29 mouse cellular contexts compared by ENCODE assay signal in the genomic region with DNA sequence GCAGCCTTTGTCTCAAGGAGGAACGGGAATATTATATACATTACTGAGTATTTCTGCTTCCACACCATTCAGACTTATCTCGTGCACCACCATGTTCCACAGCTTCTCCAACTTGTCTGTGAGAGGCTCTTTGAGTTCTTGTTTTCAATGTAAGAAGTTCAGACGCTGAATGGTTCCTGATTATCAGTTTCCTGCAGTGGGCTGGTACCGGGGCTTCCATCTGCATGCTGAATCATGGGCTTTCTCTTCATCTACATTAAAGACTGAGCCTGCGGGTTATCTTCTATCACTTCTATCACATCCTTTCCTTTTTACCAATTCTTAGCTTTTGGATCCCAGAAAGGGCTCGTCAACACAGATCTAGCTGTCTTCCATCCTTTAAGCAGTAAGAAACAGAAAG. TPM values are rescaled to one million over a fixed set of nuclear protein-coding genes. Genes with fewer than 3 reads are reported as not detected.
DNase-seq lines count a peak whose midpoint lies in the region; ATAC-seq lines count a peak whose summit lies in the region.
"Had no signal": no experiment of that assay in that cellular context is flagged by ENCODE, and none has a peak within 500 bp of the region (broad histone marks: within the 10 kb centered on the region; RNA-seq: fewer than 3 reads in every experiment).

No protein-coding gene starts in this region.

- H3K27ac ChIP-seq in liver, embryonic 12.5 days, result peak overlapping the region; percentile 79
- H3K27ac ChIP-seq: embryonic facial prominence, embryonic 13.5 days; gastrocnemius, adult 2 months; kidney, embryonic 15.5 days; left cerebral cortex, adult 2 months; limb, embryonic 15.5 days; midbrain, embryonic 12.5 days; neural tube, embryonic 15.5 days; stomach, embryonic 15.5 days had no signal

- H3K36me3 ChIP-seq in liver, embryonic 12.5 days, result no peaks in the 10 kb centered on the region
- H3K36me3 ChIP-seq: embryonic facial prominence, embryonic 13.5 days; kidney, embryonic 15.5 days; limb, embryonic 15.5 days; midbrain, embryonic 12.5 days; neural tube, embryonic 15.5 days; stomach, embryonic 15.5 days had no signal

- DNase-seq in MEL-GATA-1-ER (ENCODE audit: extremely low read depth, low read depth), result peak; percentile 93
- no peak for DNase-seq in left cerebral cortex, postnatal 25 days (ENCODE audit: low spot score in 2 of 2)
- no peak for DNase-seq in ovary, postnatal 10 days (ENCODE audit: low spot score)
- DNase-seq in urinary bladder, postnatal 36 days (ENCODE audit: low spot score in 2 of 2), result no peak
- DNase-seq: adrenal gland, postnatal 36 days; cerebellum, adult 18-20 months; cerebellum, postnatal 14 days; gastrocnemius, adult 2 months; kidney, postnatal 36 days; left cerebral cortex, postnatal 4 days; lung, postnatal 4 days had no signal

- peaks cover 7% of the 10 kb centered on the region; the same call in 1 of the 2 replicates for H3K9me3 ChIP-seq in liver, embryonic 12.5 days (replicated peaks)
- H3K9me3 ChIP-seq: embryonic facial prominence, embryonic 13.5 days; kidney, embryonic 15.5 days; limb, embryonic 15.5 days; midbrain, embryonic 12.5 days; neural tube, embryonic 15.5 days; stomach, embryonic 15.5 days had no signal

- 22% methylated on average over 6 of the region's 6 CpGs for WGBS in liver, embryonic 12.5 days (ENCODE audit: insufficient replicate concordance)

- peak; percentile 85 for ATAC-seq in common myeloid progenitor, adult 5-6 weeks (replicated peaks; ENCODE audit: low read depth, poor library complexity, severe bottlenecking)
- peak; percentile 75 for ATAC-seq in liver, embryonic 12.5 days
- peak; percentile 78 for ATAC-seq in megakaryocyte progenitor cell, adult 5-6 weeks (replicated peaks; ENCODE audit: poor library complexity)
- ATAC-seq: forebrain, embryonic 14.5 days; intestine, postnatal 0 days had no signal

- intact Hi-C loops in left cerebral cortex, postnatal 25 days (cut with DNase I), result no loop called here

- no peaks in the 10 kb centered on the region for H3K27me3 ChIP-seq in liver, embryonic 12.5 days (replicated peaks)
- H3K27me3 ChIP-seq: embryonic facial prominence, embryonic 13.5 days; kidney, embryonic 15.5 days; limb, embryonic 15.5 days; midbrain, embryonic 12.5 days; neural tube, embryonic 15.5 days; stomach, embryonic 15.5 days had no signal

- H3K4me1 ChIP-seq in liver, embryonic 12.5 days, result peaks cover 52% of the 10 kb centered on the region
- H3K4me1 ChIP-seq: kidney, embryonic 15.5 days; midbrain, embryonic 12.5 days; neural tube, embryonic 15.5 days; stomach, embryonic 15.5 days had no signal

- peak overlapping the region; percentile 33 for H3K4me2 ChIP-seq in liver, embryonic 12.5 days
- H3K4me2 ChIP-seq: embryonic facial prominence, embryonic 13.5 days; heart, embryonic 11.5 days; kidney, embryonic 15.5 days; limb, embryonic 15.5 days; midbrain, embryonic 12.5 days; neural tube, embryonic 15.5 days; stomach, embryonic 15.5 days had no signal

- no peak overlapping the region for H3K4me3 ChIP-seq in liver, embryonic 12.5 days
- H3K4me3 ChIP-seq: embryonic facial prominence, embryonic 13.5 days; gastrocnemius, adult 2 months; kidney, embryonic 15.5 days; left cerebral cortex, adult 2 months; limb, embryonic 15.5 days; midbrain, embryonic 12.5 days; neural tube, embryonic 15.5 days; stomach, embryonic 15.5 days had no signal

- peak overlapping the region; percentile 34; the same call in 1 of the 2 replicates for H3K9ac ChIP-seq in liver, embryonic 12.5 days
- H3K9ac ChIP-seq: embryonic facial prominence, embryonic 13.5 days; kidney, embryonic 15.5 days; limb, embryonic 15.5 days; midbrain, embryonic 12.5 days; neural tube, embryonic 15.5 days; stomach, embryonic 15.5 days had no signal

RNA-seq across cellular contexts. Expression of gene Ghrhr, which starts 5.3 kb away (rescaled TPM):
- total RNA-seq in common myeloid progenitor, adult 5-6 weeks (2017), result not detected in 2 replicates
- polyA plus RNA-seq in liver, embryonic 12.5 days (2016; fragmentation: Nextera tagmentation; extraction: Ambion mirVana), result not detected in 2 replicates
- total RNA-seq in megakaryocyte progenitor cell, adult 5-6 weeks (2015), result not detected in 2 replicates
- not detected in 2 replicates for total RNA-seq in megakaryocyte progenitor cell, adult 5-6 weeks (2017)
- not detected for total RNA-seq in left cerebral cortex, postnatal 25 days (2021)
- total RNA-seq: adrenal gland, postnatal 36 days; gastrocnemius, adult 2 months; gastrocnemius, postnatal 4 days; layer of hippocampus, adult 8-10 months; left cerebral cortex, adult 2 months; left cerebral cortex, postnatal 4 days had no signal
- polyA plus RNA-seq: C2C12; embryonic facial prominence, embryonic 13.5 days; forebrain, embryonic 14.5 days; heart, embryonic 11.5 days; heart, postnatal 0 days; hindbrain, embryonic 11.5 days; intestine, postnatal 0 days; limb, embryonic 15.5 days; midbrain, embryonic 12.5 days; neural tube, embryonic 15.5 days; stomach, embryonic 15.5 days had no signal

RNA-seq across cellular contexts. Expression of gene Aqp1, which starts 34.6 kb away (rescaled TPM):
- 131 and 152 TPM in 2 replicates for total RNA-seq in common myeloid progenitor, adult 5-6 weeks (2017)
- polyA plus RNA-seq in liver, embryonic 12.5 days (2016; fragmentation: Nextera tagmentation; extraction: Ambion mirVana), result 29.1 and 29.5 TPM in 2 replicates
- 15.4 and 24.8 TPM in 2 replicates for total RNA-seq in megakaryocyte progenitor cell, adult 5-6 weeks (2015)
- total RNA-seq in megakaryocyte progenitor cell, adult 5-6 weeks (2017), result 29.3 and 51.0 TPM in 2 replicates
- total RNA-seq in left cerebral cortex, postnatal 25 days (2021), result 1 to 10 TPM; 1.3 to 2.5 TPM

Comparison
In these comparisons a context has a peak if more than half of its experiments do, and no peak if none do; other contexts are left out.
1. RNA of gene Aqp1, which starts 34.6 kb away (total RNA-seq): 131 to 152 TPM in common myeloid progenitor, adult 5-6 weeks and 15.4 to 51.0 TPM in megakaryocyte progenitor cell, adult 5-6 weeks; 1.3 to 2.5 TPM in left cerebral cortex, postnatal 25 days; every median in the first group is over 4 times any median in the second.
2. Peak in every context shown above with its lines, with median percentiles within 50 percentile points of each other: ATAC-seq.